Mouse (Mus musculus): ENCODE data around the gene Chst1. TPM values are rescaled to one million over a fixed set of nuclear protein-coding genes. Genes with fewer than 3 reads are reported as not detected.

Gene Chst1
- polyA plus RNA-seq, 1 experiment = 8.6 TPM

DNA sequence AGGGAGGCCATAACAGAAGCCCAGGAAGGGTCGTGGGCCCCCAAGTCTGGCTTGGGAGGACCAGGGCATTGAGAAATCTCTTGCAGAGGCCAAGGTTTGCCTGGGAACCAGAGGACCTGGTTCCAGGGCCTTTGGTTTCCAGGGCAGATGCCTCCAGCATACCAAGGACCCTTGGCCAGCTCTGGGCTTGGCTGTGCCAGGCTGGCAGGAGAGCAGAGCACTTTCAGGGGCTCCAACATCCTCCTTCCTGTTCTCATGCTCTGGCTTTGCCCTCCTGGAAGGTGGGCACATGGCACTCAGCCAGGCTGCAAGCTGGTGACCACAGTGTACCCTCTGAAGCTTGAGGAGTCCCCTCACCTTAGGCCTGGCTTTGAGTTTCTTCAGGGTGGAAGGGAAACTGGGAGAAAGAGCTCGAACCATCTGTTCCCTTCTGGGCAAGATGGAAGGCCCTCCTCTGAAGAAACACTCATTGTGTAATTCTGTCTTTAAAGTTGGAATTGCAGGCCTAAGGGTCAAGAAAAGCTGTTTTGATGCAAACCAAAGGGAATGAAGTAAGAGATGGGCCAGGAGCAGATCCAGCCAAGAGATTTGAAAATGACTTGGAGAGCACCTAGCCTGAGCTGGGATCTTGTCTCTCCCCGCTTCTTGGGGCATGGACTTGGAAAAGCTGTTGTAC lies 10.3 kb downstream of the Chst1 start:
- no peak for TF ChIP-seq E2F4 (IDR thresholded peaks at IDR 0.05; ENCODE audit: insufficient read depth)
- no peak for TF ChIP-seq CEBPB (IDR thresholded peaks at IDR 0.05; ENCODE audit: insufficient read depth, poor library complexity, severe bottlenecking)
- TF ChIP-seq TCF12 (IDR thresholded peaks at IDR 0.05; ENCODE audit: insufficient read depth, poor library complexity, severe bottlenecking) = no peak
- TF ChIP-seq TCF3 (IDR thresholded peaks at IDR 0.05; ENCODE audit: insufficient read length, low read depth) = no peak
- no peak for TF ChIP-seq POLR2A (IDR thresholded peaks at IDR 0.05; ENCODE audit: insufficient read length, low read depth)
- no peak for TF ChIP-seq REST (IDR thresholded peaks at IDR 0.05; ENCODE audit: insufficient read depth, insufficient read length)
- no peak for TF ChIP-seq USF1 (IDR thresholded peaks at IDR 0.05; ENCODE audit: low read depth)
- no peaks in the 10 kb centered on the region for H3K27me3 ChIP-seq (ENCODE audit: control insufficient read depth, insufficient read depth, insufficient read length)
- H3K4me2 ChIP-seq (ENCODE audit: low read depth) = no peak overlapping the region
- no peaks in the 10 kb centered on the region for H3K36me3 ChIP-seq (ENCODE audit: control insufficient read depth, insufficient read depth)
- H3K4me3 ChIP-seq = no peak overlapping the region
- H3K79me2 ChIP-seq (ENCODE audit: control insufficient read depth, insufficient read depth) = no peaks in the 10 kb centered on the region
- H3ac ChIP-seq (ENCODE audit: control insufficient read depth, insufficient read length) = no peak overlapping the region

DNA sequence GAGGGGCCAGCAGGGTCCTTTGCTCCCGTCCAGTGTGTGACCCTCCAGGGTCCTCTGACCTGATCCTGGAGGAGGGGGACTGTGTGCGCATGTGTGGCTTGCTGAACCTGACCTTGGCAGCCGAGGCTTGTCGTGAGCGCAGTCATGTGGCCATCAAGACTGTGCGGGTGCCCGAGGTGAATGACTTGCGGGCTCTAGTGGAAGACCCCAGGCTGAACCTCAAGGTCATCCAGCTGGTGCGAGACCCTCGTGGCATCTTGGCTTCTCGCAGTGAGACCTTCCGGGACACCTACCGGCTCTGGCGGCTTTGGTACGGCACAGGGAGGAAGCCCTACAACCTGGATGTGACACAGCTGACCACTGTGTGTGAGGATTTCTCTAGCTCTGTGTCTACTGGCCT lies 14.1 kb downstream of the Chst1 start:
- Histone ChIP-seq H3K36me3 (ENCODE audit: control insufficient read depth, insufficient read depth) (no peaks in the 10 kb centered on the region), H3K4me3 (no peak overlapping the region), H3K27me3 (ENCODE audit: control insufficient read depth, insufficient read depth, insufficient read length) (no peaks in the 10 kb centered on the region), H3K4me2 (ENCODE audit: low read depth) (no peak overlapping the region), H3ac (ENCODE audit: control insufficient read depth, insufficient read length) (no peak overlapping the region), H3K79me2 (ENCODE audit: control insufficient read depth, insufficient read depth) (no peaks in the 10 kb centered on the region)
- TF ChIP-seq TCF3 (IDR thresholded peaks at IDR 0.05; ENCODE audit: insufficient read length, low read depth) = no peak
- no peak for TF ChIP-seq POLR2A (IDR thresholded peaks at IDR 0.05; ENCODE audit: insufficient read length, low read depth)
- no peak for TF ChIP-seq CEBPB (IDR thresholded peaks at IDR 0.05; ENCODE audit: insufficient read depth, poor library complexity, severe bottlenecking)
- TF ChIP-seq USF1 (IDR thresholded peaks at IDR 0.05; ENCODE audit: low read depth) = no peak
- TF ChIP-seq E2F4 (IDR thresholded peaks at IDR 0.05; ENCODE audit: insufficient read depth) = no peak
- TF ChIP-seq POLR2AphosphoS2 (IDR thresholded peaks at IDR 0.05; ENCODE audit: insufficient read length, low read depth) = no peak
- TF ChIP-seq MYOD1 (IDR thresholded peaks at IDR 0.05; ENCODE audit: control insufficient read depth in 1 of 3, insufficient read length in 2 of 3, low read depth in 2 of 3) = no peak
- TF ChIP-seq REST (IDR thresholded peaks at IDR 0.05; ENCODE audit: insufficient read depth, insufficient read length) = no peak
- no peak for TF ChIP-seq TCF12 (IDR thresholded peaks at IDR 0.05; ENCODE audit: insufficient read depth, poor library complexity, severe bottlenecking)
- TF ChIP-seq MYOG (IDR thresholded peaks at IDR 0.05; ENCODE audit: control insufficient read depth in 1 of 3, insufficient read depth in 1 of 3, insufficient read length in 2 of 3, low read depth in 2 of 3) = no peak
- TF ChIP-seq MAX (IDR thresholded peaks at IDR 0.05; ENCODE audit: low read depth) = no peak
- TF ChIP-seq SRF (IDR thresholded peaks at IDR 0.05; ENCODE audit: control insufficient read depth, insufficient read length, low read depth) = no peak

DNA sequence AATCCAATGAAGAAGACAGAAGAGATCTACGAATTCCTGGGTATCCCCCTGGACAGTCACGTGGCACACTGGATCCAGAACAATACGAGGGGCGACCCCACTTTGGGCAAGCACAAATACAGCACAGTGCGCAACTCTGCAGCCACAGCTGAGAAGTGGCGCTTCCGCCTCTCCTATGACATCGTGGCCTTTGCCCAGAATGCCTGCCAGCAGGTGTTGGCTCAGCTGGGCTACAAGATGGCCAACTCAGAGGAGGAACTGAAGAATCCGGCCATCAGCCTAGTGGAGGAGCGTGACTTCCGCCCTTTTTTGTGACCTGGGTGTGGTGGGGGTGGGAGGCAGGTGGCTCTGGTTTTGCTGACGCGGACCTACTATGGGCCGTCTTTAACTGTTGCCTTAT lies 14.6 kb downstream of the Chst1 start:
- no peak overlapping the region for H3K4me3 ChIP-seq
- no peaks in the 10 kb centered on the region for H3K36me3 ChIP-seq (ENCODE audit: control insufficient read depth, insufficient read depth)
- no peak for TF ChIP-seq E2F4 (IDR thresholded peaks at IDR 0.05; ENCODE audit: insufficient read depth)
- TF ChIP-seq TCF3 (IDR thresholded peaks at IDR 0.05; ENCODE audit: insufficient read length, low read depth) = no peak
- no peak for TF ChIP-seq MAX (IDR thresholded peaks at IDR 0.05; ENCODE audit: low read depth)
- TF ChIP-seq MYOD1 (IDR thresholded peaks at IDR 0.05; ENCODE audit: control insufficient read depth in 1 of 3, insufficient read length in 2 of 3, low read depth in 2 of 3) = no peak
- H3K4me2 ChIP-seq (ENCODE audit: low read depth) = no peak overlapping the region
- no peak overlapping the region for H3ac ChIP-seq (ENCODE audit: control insufficient read depth, insufficient read length)
- no peaks in the 10 kb centered on the region for H3K27me3 ChIP-seq (ENCODE audit: control insufficient read depth, insufficient read depth, insufficient read length)
- H3K79me2 ChIP-seq (ENCODE audit: control insufficient read depth, insufficient read depth) = no peaks in the 10 kb centered on the region

DNA sequence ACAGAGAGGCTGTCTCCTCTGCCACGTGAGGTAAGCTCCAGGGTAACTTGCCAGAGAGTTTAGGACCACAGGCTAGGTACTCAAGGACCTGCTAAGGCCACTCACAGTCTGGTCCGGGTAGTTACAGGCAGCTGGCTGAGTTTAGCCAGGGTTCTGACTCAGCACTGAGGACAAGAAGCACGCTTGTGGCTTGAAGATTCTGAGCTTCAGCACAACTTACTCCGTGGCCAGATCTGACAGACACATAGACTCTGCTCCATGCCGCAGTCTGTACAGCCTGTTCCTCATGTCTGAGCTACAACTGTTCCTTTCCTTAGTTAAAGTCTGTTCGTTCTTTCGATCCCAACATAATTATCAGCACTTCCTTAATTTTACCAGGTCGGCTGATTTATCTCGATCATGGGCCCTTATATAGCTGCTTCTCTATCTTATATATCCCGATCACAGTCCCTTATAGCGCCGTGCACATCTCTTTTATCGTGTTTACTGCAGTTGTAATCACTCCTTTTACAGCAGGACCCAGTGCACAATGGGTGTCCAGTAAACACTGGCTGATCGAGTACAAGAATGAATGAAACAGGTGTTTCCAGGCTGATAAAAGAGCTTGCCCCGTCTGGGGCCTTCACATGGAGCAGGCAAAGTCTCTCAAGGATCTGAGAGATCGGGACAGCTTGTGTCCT lies 17.7 kb downstream of the Chst1 start:
- Histone ChIP-seq H3K4me3 (no peak overlapping the region), H3K79me2 (ENCODE audit: control insufficient read depth, insufficient read depth) (no peaks in the 10 kb centered on the region), H3K27me3 (ENCODE audit: control insufficient read depth, insufficient read depth, insufficient read length) (no peaks in the 10 kb centered on the region), H3K36me3 (ENCODE audit: control insufficient read depth, insufficient read depth) (no peaks in the 10 kb centered on the region), H3K4me2 (ENCODE audit: low read depth) (no peak overlapping the region), H3ac (ENCODE audit: control insufficient read depth, insufficient read length) (no peak overlapping the region)
- TF ChIP-seq MYOD1 (IDR thresholded peaks at IDR 0.05; ENCODE audit: control insufficient read depth in 1 of 3, insufficient read length in 2 of 3, low read depth in 2 of 3) (no peak), CEBPB (IDR thresholded peaks at IDR 0.05; ENCODE audit: insufficient read depth, poor library complexity, severe bottlenecking) (no peak), E2F4 (IDR thresholded peaks at IDR 0.05; ENCODE audit: insufficient read depth) (no peak), SRF (IDR thresholded peaks at IDR 0.05; ENCODE audit: control insufficient read depth, insufficient read length, low read depth) (no peak), POLR2A (IDR thresholded peaks at IDR 0.05; ENCODE audit: insufficient read length, low read depth) (no peak), TCF12 (IDR thresholded peaks at IDR 0.05; ENCODE audit: insufficient read depth, poor library complexity, severe bottlenecking) (no peak), MYOG (IDR thresholded peaks at IDR 0.05; ENCODE audit: control insufficient read depth in 1 of 3, insufficient read depth in 1 of 3, insufficient read length in 2 of 3, low read depth in 2 of 3) (no peak), MAX (IDR thresholded peaks at IDR 0.05; ENCODE audit: low read depth) (no peak)

DNA sequence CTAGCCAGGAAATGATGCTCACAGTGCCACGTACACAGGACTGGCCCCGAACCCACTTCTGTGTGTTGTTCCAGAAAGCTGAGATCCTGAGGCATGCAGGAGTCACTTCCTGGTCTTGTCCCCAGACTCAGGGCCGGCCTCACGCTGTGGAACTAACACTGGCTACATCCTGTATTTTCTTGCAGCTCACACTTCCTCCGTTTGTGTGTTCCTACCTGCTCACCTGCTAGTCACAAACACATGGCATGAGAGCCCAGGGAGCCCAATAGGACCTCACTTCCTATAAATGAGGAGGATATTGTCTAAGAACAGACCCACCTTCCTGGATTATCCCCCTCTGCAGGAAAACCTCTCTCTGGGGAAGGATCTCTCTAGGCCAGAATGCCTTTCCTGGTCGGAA lies 18.5 kb downstream of the Chst1 start:
- no peaks in the 10 kb centered on the region for H3K27me3 ChIP-seq (ENCODE audit: control insufficient read depth, insufficient read depth, insufficient read length)
- H3K79me2 ChIP-seq (ENCODE audit: control insufficient read depth, insufficient read depth) = no peaks in the 10 kb centered on the region
- no peak overlapping the region for H3K4me2 ChIP-seq (ENCODE audit: low read depth)
- no peaks in the 10 kb centered on the region for H3K36me3 ChIP-seq (ENCODE audit: control insufficient read depth, insufficient read depth)
- TF ChIP-seq POLR2AphosphoS2 (IDR thresholded peaks at IDR 0.05; ENCODE audit: insufficient read length, low read depth) (no peak), MYOG (IDR thresholded peaks at IDR 0.05; ENCODE audit: control insufficient read depth in 1 of 3, insufficient read depth in 1 of 3, insufficient read length in 2 of 3, low read depth in 2 of 3) (no peak), TCF3 (IDR thresholded peaks at IDR 0.05; ENCODE audit: insufficient read length, low read depth) (no peak), SRF (IDR thresholded peaks at IDR 0.05; ENCODE audit: control insufficient read depth, insufficient read length, low read depth) (no peak), MAX (IDR thresholded peaks at IDR 0.05; ENCODE audit: low read depth) (no peak), USF1 (IDR thresholded peaks at IDR 0.05; ENCODE audit: low read depth) (no peak), TCF12 (IDR thresholded peaks at IDR 0.05; ENCODE audit: insufficient read depth, poor library complexity, severe bottlenecking) (no peak), E2F4 (IDR thresholded peaks at IDR 0.05; ENCODE audit: insufficient read depth) (no peak), CEBPB (IDR thresholded peaks at IDR 0.05; ENCODE audit: insufficient read depth, poor library complexity, severe bottlenecking) (no peak), MYOD1 (IDR thresholded peaks at IDR 0.05; ENCODE audit: control insufficient read depth in 1 of 3, insufficient read length in 2 of 3, low read depth in 2 of 3) (no peak), REST (IDR thresholded peaks at IDR 0.05; ENCODE audit: insufficient read depth, insufficient read length) (no peak), POLR2A (IDR thresholded peaks at IDR 0.05; ENCODE audit: insufficient read length, low read depth) (no peak)
- no peak overlapping the region for H3K4me3 ChIP-seq
- no peak overlapping the region for H3ac ChIP-seq (ENCODE audit: control insufficient read depth, insufficient read length)
